Mouse (Mus musculus) thymus, postnatal 10 days (tissue): Measurements from ENCODE around the gene Itpkc.

Experiments used
- DNase-seq, 2 experiments: peaks; one replicate each; pipeline ENCODE4 v3.0.0; 2021; ENCODE audit warnings: low spot score in 2 of 2

Gene Itpkc

GRCm38 (mm10) chr7:27237527-27237926, 9.1 kb upstream of the Itpkc start:
- no peak for DNase-seq

- DNase-seq = no peak
These were observed 7.3 kb upstream of the Itpkc start for GRCm38 (mm10) chr7:27235726-27236125.

- DNase-seq = no peak
These were observed 4.8 kb upstream of the Itpkc start for GRCm38 (mm10) chr7:27233300-27233699.

- DNase-seq = peak; percentile 91 to 94
These were observed 4.4 kb upstream of the Itpkc start, which contains the start of gene Coq8b for GRCm38 (mm10) chr7:27232781-27233281. Gene Coq8b (plus strand): TSS chr7:27233023.

- DNase-seq = no peak
These were observed 3.4 kb upstream of the Itpkc start for GRCm38 (mm10) chr7:27231693-27232331.

- no peak for DNase-seq
These were observed 2.3 kb upstream of the Itpkc start for GRCm38 (mm10) chr7:27230781-27231180.

GRCm38 (mm10) chr7:27228865-27229264, 404 bp upstream of the Itpkc start:
- no peak for DNase-seq

- no peak for DNase-seq
These were observed 785 bp downstream of the Itpkc start for GRCm38 (mm10) chr7:27227676-27228075.

GRCm38 (mm10) chr7:27227276-27227675, 1.2 kb downstream of the Itpkc start:
- no peak for DNase-seq

GRCm38 (mm10) chr7:27224877-27225575, 3.4 kb downstream of the Itpkc start:
- no peak for DNase-seq

GRCm38 (mm10) chr7:27222538-27222937, 5.9 kb downstream of the Itpkc start:
- no peak for DNase-seq

GRCm38 (mm10) chr7:27221939-27222338, 6.5 kb downstream of the Itpkc start:
- DNase-seq = no peak

GRCm38 (mm10) chr7:27219937-27220336, 8.5 kb downstream of the Itpkc start:
- no peak for DNase-seq

GRCm38 (mm10) chr7:27218586-27218985, 9.9 kb downstream of the Itpkc start:
- DNase-seq = no peak

- DNase-seq = no peak
These were observed 15.8 kb downstream of the Itpkc start for GRCm38 (mm10) chr7:27212626-27213025.

- no peak for DNase-seq
These were observed 24.6 kb downstream of the Itpkc start for GRCm38 (mm10) chr7:27203730-27204449.

- DNase-seq = no peak
These were observed 29.7 kb downstream of the Itpkc start for GRCm38 (mm10) chr7:27198779-27199178.

GRCm38 (mm10) chr7:27198355-27198754, 30.1 kb downstream of the Itpkc start:
- DNase-seq = no peak

- DNase-seq = no peak
These were observed 30.8 kb downstream of the Itpkc start for GRCm38 (mm10) chr7:27197634-27198033.

GRCm38 (mm10) chr7:27197136-27197535, 31.3 kb downstream of the Itpkc start:
- DNase-seq = peak in 1 of 2 experiments; percentile 12

- DNase-seq = peak; percentile 95 to 98
These were observed 32.5 kb downstream of the Itpkc start, which contains the start of the genes BC024978 and Snrpa for GRCm38 (mm10) chr7:27195681-27196611. Gene BC024978 (plus strand): TSS chr7:27195781. Gene Snrpa (minus strand): TSS chr7:27196271.
